Mouse (Mus musculus) layer of hippocampus, adult 9-10 months (tissue): ENCODE results near the gene Tshb.

ENCODE experiments used
- DNase-seq: peaks from one replicate; pipeline ENCODE4 v3.0.0; 2022; ENCODE audit warnings: low spot score

Gene Tshb

GRCm38 (mm10) chr3:102737106-102737505 lies 45.4 kb downstream of the Tshb start:
- no peak for DNase-seq

- DNase-seq = no peak
These were observed 46.1 kb downstream of the Tshb start for GRCm38 (mm10) chr3:102736436-102736835.

- DNase-seq = no peak
These were observed 46.9 kb downstream of the Tshb start for GRCm38 (mm10) chr3:102735638-102736037.

- no peak for DNase-seq
These were observed 47.4 kb downstream of the Tshb start for GRCm38 (mm10) chr3:102735031-102735558.

GRCm38 (mm10) chr3:102734313-102735030 lies 48.0 kb downstream of the Tshb start, which contains the start of gene Tspan2:
Tspan2 (plus strand) TSS chr3:102734529.
- DNase-seq = no peak

- no peak for DNase-seq
These were observed 48.6 kb downstream of the Tshb start for GRCm38 (mm10) chr3:102733936-102734312.

- DNase-seq = no peak
These were observed 49.5 kb downstream of the Tshb start for GRCm38 (mm10) chr3:102733050-102733449.

GRCm38 (mm10) chr3:102732619-102733018 lies 49.9 kb downstream of the Tshb start:
- DNase-seq = no peak

- no peak for DNase-seq
These were observed 51.4 kb downstream of the Tshb start for GRCm38 (mm10) chr3:102731112-102731511.

- DNase-seq = no peak
These were observed 53.1 kb downstream of the Tshb start for GRCm38 (mm10) chr3:102729416-102729815.
